22 mouse cellular contexts compared by ENCODE assay signal in genomic region chr9:26398635-26399034, GRCm38 (mm10).
DNase-seq lines count a peak whose midpoint lies in the region; ATAC-seq and TF ChIP-seq lines count a peak whose summit lies in the region.
"Had no signal": no experiment of that assay in that cellular context is flagged by ENCODE, and none has a peak within 500 bp of the region (broad histone marks: within the 10 kb centered on the region; RNA-seq: fewer than 3 reads in every experiment).

No protein-coding gene starts in this region.

- H3K4me3 ChIP-seq in cerebellum, adult 2 months (replicated peaks; ENCODE audit: insufficient read depth, low read depth, low read length): no peak overlapping the region
- H3K4me3 ChIP-seq: embryonic facial prominence, embryonic 13.5 days; forebrain, embryonic 13.5 days; heart, adult 2 months; heart, embryonic 15.5 days; hindbrain, embryonic 13.5 days had no signal

- H3K4me1 ChIP-seq in cerebellum, adult 2 months (ENCODE audit: control insufficient read depth, insufficient read depth, low read length): no peaks in the 10 kb centered on the region
- H3K4me1 ChIP-seq: embryonic facial prominence, embryonic 13.5 days; forebrain, embryonic 13.5 days; heart, embryonic 15.5 days; hindbrain, embryonic 13.5 days had no signal

- peak; percentile 7 to 29 for DNase-seq in cerebellum, adult 2 months
- no peak for DNase-seq in cerebellum, adult 11 months
- peak; percentile 20 to 24 for DNase-seq in layer of hippocampus, adult 8-10 months (ENCODE audit: low spot score in 2 of 2)
- DNase-seq in layer of hippocampus, adult 9-10 months (ENCODE audit: low spot score): no peak
- peak; percentile 37 for DNase-seq in right cerebral cortex, adult 18-20 months
- DNase-seq in right cerebral cortex, postnatal 4 days: no peak
- DNase-seq: adrenal gland, adult 8-10 months; adrenal gland, postnatal 36 days; B cell, adult 2 months; cerebellum, adult 11-12 months; cerebellum, adult 9-11 months; cerebellum, postnatal 36 days; gastrocnemius, postnatal 14 days; heart, adult 2 months; heart, postnatal 14 days had no signal

- H3K27ac ChIP-seq in cerebellum, adult 2 months (ENCODE audit: insufficient read depth, low read length): no peak overlapping the region
- H3K27ac ChIP-seq: embryonic facial prominence, embryonic 13.5 days; forebrain, embryonic 13.5 days; heart, adult 2 months; heart, embryonic 15.5 days; hindbrain, embryonic 13.5 days; hindbrain, postnatal 0 days had no signal

- TF ChIP-seq POLR2A in cerebellum, adult 2 months (IDR thresholded peaks at IDR 0.05; ENCODE audit: borderline replicate concordance, insufficient read depth, low read length): no peak

- 51% methylated on average over 3 of the region's 3 CpGs for WGBS in cerebellum, adult 2 months

- TF ChIP-seq CTCF in cerebellum, adult 2 months (IDR thresholded peaks at IDR 0.05; ENCODE audit: borderline replicate concordance, insufficient read depth, low read depth, low read length): no peak

- ATAC-seq in monocyte, adult 5-6 weeks (replicated peaks; ENCODE audit: insufficient number of reproducible peaks, low FRiP score, low TSS enrichment, poor library complexity, severe bottlenecking): no peak
- ATAC-seq: CD4-positive, CD25-positive, alpha-beta regulatory T cell, adult 4 months; forebrain, embryonic 13.5 days; hindbrain, postnatal 0 days had no signal

- no peaks in the 10 kb centered on the region; the same call in 1 of the 2 replicates for H3K27me3 ChIP-seq in cerebellum, adult 2 months (ENCODE audit: control insufficient read depth, insufficient read depth, low read length)
- H3K27me3 ChIP-seq: embryonic facial prominence, embryonic 13.5 days; forebrain, embryonic 13.5 days; heart, embryonic 15.5 days; hindbrain, embryonic 13.5 days had no signal

Comparison
In these comparisons a context has a peak if more than half of its experiments do, and no peak if none do; other contexts are left out.
1. DNase-seq: peak in cerebellum, adult 2 months (2 of 2), layer of hippocampus, adult 8-10 months (2 of 2) and right cerebral cortex, adult 18-20 months (single experiment); none in cerebellum, adult 11 months (single experiment), layer of hippocampus, adult 9-10 months (single experiment) and right cerebral cortex, postnatal 4 days (single experiment).